Mouse (Mus musculus): ENCODE results near the gene Atp12a.

Gene Atp12a

DNA sequence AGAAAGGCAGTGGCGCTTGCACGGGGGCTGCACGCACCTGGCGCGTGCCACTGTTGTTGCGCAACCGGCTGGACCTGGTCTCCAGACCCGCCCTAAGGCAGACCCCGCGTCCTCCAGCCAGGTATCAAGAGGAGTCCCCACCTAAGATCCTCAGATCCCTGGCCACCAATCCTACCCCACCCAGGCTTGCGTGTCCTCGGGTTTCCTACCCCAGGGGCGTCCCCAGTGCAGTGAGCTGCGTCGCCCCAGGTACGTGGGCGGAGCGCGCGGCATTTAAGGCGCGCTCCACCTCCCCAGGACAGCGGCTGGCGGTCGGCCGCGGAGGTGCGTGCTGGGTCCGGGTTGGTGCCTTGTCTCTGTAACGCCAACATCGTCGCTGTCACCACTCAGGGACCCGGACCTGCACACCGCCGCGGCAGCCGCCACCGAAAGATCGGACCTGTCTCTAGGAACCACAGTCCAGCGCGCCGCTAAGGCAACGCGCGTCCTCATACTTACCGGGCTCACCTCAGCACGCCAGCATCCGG, at the start of gene Atp12a:
TSS of gene Atp12a (plus strand) at position 358 of the 527 bp plus-strand sequence.
- peak; percentile 39 to 55 for DNase-seq

- DNase-seq = peak; percentile 17 to 33
These were observed 49.3 kb upstream of the Atp12a start for GRCm38 (mm10) chr14:56315519-56315918.

GRCm38 (mm10) chr14:56316333-56316732, 48.5 kb upstream of the Atp12a start:
- DNase-seq = no peak

- DNase-seq = no peak
These were observed 41.9 kb upstream of the Atp12a start for GRCm38 (mm10) chr14:56322982-56323381.

GRCm38 (mm10) chr14:56325038-56325437, 39.8 kb upstream of the Atp12a start:
- no peak for DNase-seq

DNA sequence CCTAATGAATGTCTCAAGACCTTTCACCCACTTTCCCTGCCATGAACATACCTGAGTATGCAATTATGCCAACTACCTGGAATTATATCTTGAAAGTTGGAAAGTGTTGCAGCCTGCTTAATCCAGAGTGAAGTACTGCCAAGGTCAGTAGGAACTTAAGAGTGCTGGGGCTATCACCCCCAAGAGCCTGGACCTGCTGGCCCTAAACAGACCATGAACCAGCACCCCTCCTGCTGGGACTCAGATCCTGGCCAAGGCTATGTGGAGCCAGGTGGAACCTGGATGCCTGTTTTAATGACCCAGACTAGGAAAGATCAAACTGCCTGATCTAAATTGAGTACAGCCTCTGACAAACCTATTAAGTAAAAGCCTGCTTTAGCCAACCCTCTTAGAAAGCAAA, 31.2 kb upstream of the Atp12a start:
- DNase-seq = peak in 1 of 2 experiments; percentile 14

DNA sequence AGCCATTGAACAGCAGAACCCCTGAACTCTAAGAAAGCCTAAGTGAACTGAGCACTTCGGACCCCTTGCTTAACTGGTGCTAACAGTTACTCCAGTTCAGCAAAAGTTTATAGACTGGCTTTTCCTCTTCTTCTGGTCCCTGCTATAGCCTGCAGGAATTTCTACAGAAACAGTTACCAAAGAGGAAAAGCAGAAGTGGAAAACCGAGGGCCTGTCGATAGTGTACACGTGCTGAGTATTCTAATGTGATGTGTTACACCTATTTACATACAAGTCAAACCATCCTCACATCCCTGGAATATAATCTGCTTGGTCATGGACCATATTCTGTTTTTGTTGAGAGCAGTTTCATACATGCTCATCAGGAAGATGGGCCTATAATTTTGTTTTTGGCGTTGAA, 30.4 kb upstream of the Atp12a start:
- no peak for DNase-seq

- no peak for DNase-seq
These were observed 28.8 kb upstream of the Atp12a start for GRCm38 (mm10) chr14:56336032-56336431.

- no peak for DNase-seq
These were observed 27.8 kb upstream of the Atp12a start for GRCm38 (mm10) chr14:56337075-56337474.

- DNase-seq = no peak
These were observed 27.2 kb upstream of the Atp12a start for GRCm38 (mm10) chr14:56337696-56338095.

GRCm38 (mm10) chr14:56338882-56339442, 25.9 kb upstream of the Atp12a start:
- no peak for DNase-seq

- DNase-seq = no peak
These were observed 16.2 kb upstream of the Atp12a start for GRCm38 (mm10) chr14:56348704-56349103.

- DNase-seq = peak in 1 of 2 experiments; percentile 31
These were observed 15.3 kb upstream of the Atp12a start for GRCm38 (mm10) chr14:56349541-56349940.

GRCm38 (mm10) chr14:56351959-56352660, 12.8 kb upstream of the Atp12a start:
- DNase-seq = peak; percentile 58 to 64

DNA sequence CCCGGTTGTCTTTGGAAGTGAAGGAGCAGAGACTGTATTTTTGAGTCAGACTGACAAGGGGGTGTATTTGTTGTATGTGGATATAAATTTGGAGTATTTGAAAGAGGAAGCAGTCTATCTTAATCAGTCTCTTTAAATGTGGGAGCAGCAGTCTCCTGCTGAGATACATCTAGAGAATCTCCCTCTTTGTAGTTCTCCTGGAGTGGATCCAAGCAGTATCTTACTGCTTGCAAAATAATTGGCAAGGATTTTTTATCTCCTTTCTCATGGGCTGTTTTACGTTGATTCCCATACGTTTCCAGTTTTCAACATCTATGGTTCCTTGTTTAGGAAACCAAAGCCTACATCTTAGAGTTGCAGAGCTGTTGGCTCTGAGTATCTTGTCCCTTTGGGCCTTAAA, 10.1 kb upstream of the Atp12a start:
- DNase-seq = no peak

- no peak for DNase-seq
These were observed 9.5 kb upstream of the Atp12a start for GRCm38 (mm10) chr14:56355396-56355795.

- DNase-seq = no peak
These were observed 8.7 kb upstream of the Atp12a start for GRCm38 (mm10) chr14:56356196-56356595.

DNA sequence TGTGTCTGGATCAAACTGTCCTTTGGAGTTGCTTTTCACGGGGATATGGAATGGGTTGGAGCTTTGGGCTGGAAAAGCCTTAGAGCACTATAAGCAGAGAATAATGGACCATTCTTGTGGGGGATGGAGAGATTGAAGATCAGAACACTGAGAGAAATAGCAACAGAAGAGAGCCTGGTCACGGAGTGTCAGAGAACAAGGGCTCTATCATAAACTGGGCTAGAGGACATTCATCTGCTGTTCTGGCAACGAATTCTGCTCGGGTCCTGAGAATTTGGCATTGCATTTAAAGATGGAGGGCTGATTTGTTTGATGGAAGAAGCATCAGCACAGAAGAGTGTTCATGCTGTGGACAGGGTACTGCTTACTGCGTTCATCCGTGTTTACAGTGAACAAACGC, 6.4 kb upstream of the Atp12a start:
- DNase-seq = no peak

GRCm38 (mm10) chr14:56359131-56359530, 5.7 kb upstream of the Atp12a start:
- no peak for DNase-seq

GRCm38 (mm10) chr14:56365292-56365691, 424 bp downstream of the Atp12a start:
- DNase-seq = no peak

DNA sequence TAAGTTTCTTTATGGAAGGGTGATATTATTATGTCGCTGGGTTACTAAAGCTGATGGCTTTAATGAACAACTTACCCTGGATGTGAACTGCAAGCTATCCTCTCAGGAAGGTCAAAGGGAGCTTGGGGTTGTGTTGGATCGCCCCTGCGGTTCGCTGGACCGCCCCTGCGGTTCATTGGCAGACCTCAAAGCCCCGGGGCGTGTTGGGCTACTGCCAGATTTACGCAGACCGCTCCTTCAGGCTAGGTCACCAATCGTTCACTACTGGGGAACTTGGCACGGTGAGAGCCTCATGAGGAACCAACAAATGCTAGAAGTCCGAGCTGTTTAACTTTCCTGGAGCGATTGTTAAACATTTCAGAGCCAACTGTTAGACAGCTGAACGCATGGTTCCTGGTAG, 1.8 kb downstream of the Atp12a start:
- DNase-seq = peak; percentile 63 to 69

DNA sequence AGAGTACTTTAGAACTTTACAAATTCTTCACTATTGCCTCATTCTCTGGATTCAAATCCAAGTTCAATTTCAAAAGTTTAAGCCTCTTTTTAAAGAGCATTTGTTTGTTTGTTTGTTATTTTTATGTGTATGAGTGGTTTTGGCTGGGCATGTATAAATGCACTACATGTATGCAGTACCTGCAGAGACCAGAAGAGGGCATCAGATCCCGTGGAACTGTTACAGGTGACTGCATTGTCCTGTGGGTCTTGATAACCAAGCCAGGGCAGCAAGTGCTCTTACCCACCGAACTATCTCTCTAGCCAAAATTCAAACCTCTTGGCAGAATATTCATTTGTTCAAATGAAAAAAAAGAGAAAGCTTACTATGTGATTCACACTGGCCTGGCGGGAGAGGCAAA, 4.0 kb downstream of the Atp12a start:
- DNase-seq = peak; percentile 49

GRCm38 (mm10) chr14:56375731-56376130, 10.9 kb downstream of the Atp12a start:
- peak; percentile 87 to 90 for DNase-seq

GRCm38 (mm10) chr14:56377745-56378144, 12.9 kb downstream of the Atp12a start:
- no peak for DNase-seq
